Mouse (Mus musculus) central nervous system, embryonic 14 days (tissue): ENCODE measurements around the gene 1700011M02Rik. TPM values are rescaled to one million over a fixed set of nuclear protein-coding genes. Genes with fewer than 3 reads are reported as not detected.

Source experiments
- polyA plus RNA-seq: library from polyadenylated mRNA; depleted of rRNA; stranded (reverse); fragments of >200 nt; gene quantifications from 2 replicates; pipeline ENCODE4 v1.2.3, GENCODE M21; 2012; rRNA removed

1700011M02Rik gene
- not detected in 2 replicates for polyA plus RNA-seq

GRCm38 (mm10) chrX:102908587-102908986 lies at the start of gene 1700011M02Rik, which contains the start of gene Dmrtc1a:
TSS of gene 1700011M02Rik (plus strand) at chrX:102908905.
TSS of gene Dmrtc1a (minus strand) at chrX:102908687.

GRCm38 (mm10) chrX:102867871-102868270 lies 40.8 kb upstream of the 1700011M02Rik start, which contains the start of gene 1700031F05Rik:
TSS of gene 1700031F05Rik (minus strand) at chrX:102867971.

GRCm38 (mm10) chrX:102928072-102928471 lies 19.4 kb downstream of the 1700011M02Rik start, which contains the start of gene 1700018G05Rik:
TSS of gene 1700018G05Rik (plus strand) at chrX:102928372.

Other genes with a start within 250 kb of the 1700011M02Rik start
- gene Gm3880, start 221.9 kb upstream of the 1700011M02Rik start, polyA plus RNA-seq = not detected in 2 replicates
- gene Gm9112, start 201.3 kb upstream of the 1700011M02Rik start, polyA plus RNA-seq = not detected in 2 replicates
- gene Dmrtc1b, start 201.0 kb upstream of the 1700011M02Rik start, polyA plus RNA-seq = not detected in 2 replicates
- not detected in 2 replicates for gene Dmrtc1c1, start 105.9 kb upstream of the 1700011M02Rik start, polyA plus RNA-seq
- not detected in 2 replicates for gene Dmrtc1c2, start 54.3 kb upstream of the 1700011M02Rik start, polyA plus RNA-seq
- gene 1700031F05Rik, start 40.9 kb upstream of the 1700011M02Rik start, polyA plus RNA-seq = 0.05 TPM in 1 of 2 replicates, not detected in the other
- gene Dmrtc1a, start 218 bp upstream of the 1700011M02Rik start, polyA plus RNA-seq = 0.64 and 1.0 TPM in 2 replicates
- not detected in 2 replicates for gene 1700018G05Rik, start 19.5 kb downstream of the 1700011M02Rik start, polyA plus RNA-seq